Mouse (Mus musculus) regulatory T cell (primary cell): ENCODE measurements around the gene Fga.

Experiments
- in situ Hi-C: fragments of 300-600 bp; cut with MboI, MseI; formaldehyde crosslinking; loops from one replicate; pipeline ENCODE4 v1.15.1; 2025; ENCODE audit warnings: high pct_unique_total_duplicates

Gene Fga

DNA sequence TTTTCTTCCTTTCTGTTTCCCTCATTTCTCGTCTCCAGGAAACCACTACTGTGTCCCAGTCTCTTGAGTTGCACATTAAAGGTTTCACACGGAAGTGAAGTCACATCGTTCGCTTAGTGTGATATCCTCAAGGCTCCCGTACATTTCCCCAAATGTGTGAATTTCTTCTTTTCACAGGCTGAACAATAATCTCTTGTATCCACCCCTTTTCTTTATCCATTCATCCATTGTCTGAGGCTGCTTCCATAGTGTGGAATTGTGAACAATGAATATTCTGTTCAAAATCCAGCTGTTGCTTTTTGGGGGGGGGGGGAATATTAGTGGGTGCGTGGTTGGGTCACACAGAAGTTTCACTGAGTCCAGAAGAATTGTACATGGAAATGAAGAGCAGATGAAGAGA lies 840 bp upstream of the Fga start:
- in situ Hi-C loops, result no loop called here

DNA sequence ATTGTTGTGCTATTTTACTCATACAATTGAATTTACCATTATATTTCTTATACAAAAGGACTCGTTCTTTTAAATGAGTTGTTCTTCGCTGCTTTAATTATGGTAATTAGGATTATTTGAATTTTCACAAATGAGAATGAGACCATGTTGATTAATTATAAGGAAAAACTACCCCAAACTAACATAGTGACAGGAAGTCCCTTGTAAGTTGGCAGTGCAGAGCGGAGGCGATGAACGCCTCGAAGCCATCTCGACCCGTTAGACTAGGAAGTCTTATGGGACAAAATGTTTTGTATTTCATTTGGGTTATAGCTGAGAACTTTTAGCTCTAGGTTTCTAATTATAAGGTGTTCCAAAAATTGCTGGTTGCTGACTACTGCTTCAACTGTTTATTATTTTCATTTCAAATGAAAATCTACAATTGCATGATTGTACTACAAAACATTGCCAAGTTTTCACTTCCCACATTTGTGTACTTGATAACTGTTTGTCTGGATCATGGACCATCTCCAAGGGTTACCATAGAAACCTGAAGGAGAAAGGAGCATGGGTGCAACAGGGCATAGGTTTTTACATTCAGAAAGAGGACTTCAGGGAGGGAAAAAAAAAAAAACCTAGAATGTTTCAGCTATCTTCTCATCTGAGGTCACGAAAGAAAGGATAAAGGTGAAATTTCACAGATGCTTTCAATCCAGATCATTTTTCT lies 1.8 kb downstream of the Fga start:
- in situ Hi-C loops, result no loop called here

GRCm38 (mm10) chr3:83030331-83030730 lies 4.5 kb downstream of the Fga start:
- in situ Hi-C loops, result no loop called here

DNA sequence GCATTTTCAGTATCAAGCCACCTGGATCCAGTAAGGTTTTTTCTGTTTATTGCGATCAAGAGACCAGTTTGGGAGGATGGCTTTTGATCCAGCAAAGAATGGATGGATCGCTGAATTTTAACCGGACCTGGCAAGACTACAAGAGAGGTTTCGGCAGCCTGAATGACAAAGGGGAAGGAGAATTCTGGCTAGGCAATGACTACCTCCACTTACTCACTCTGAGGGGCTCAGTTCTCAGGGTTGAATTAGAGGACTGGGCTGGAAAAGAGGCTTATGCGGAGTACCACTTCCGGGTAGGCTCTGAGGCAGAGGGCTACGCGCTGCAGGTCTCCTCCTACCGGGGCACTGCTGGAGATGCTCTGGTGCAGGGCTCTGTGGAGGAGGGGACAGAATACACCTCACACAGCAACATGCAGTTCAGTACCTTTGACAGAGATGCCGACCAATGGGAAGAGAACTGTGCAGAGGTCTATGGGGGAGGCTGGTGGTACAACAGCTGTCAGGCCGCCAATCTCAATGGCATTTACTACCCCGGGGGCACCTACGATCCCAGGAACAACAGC lies 7.0 kb downstream of the Fga start:
- in situ Hi-C loops, result no loop called here

DNA sequence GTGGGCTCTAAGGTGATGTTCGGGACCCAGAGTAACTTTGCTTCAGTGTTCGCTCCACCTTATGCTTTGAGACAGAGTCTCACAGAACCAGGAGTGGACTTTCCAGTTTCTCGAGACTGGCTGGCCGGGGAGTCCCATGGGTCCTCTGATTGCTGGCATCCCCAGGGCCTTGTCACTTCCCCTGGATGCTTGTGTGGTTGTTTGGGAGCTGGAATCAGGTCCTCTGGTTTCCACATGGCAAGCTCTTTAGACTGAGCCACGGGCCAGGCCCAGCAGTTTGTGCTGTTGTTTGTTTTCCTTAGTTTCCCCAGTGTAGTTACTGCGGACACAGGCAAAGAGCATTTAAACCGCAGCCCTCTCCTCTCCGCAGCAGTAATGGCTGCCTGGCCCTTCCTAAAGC lies 7.9 kb downstream of the Fga start:
- in situ Hi-C loops, result no loop called here

- in situ Hi-C loops, result no loop called here
Observed at GRCm38 (mm10) chr3:83038865-83039264, 13.0 kb downstream of the Fga start.

DNA sequence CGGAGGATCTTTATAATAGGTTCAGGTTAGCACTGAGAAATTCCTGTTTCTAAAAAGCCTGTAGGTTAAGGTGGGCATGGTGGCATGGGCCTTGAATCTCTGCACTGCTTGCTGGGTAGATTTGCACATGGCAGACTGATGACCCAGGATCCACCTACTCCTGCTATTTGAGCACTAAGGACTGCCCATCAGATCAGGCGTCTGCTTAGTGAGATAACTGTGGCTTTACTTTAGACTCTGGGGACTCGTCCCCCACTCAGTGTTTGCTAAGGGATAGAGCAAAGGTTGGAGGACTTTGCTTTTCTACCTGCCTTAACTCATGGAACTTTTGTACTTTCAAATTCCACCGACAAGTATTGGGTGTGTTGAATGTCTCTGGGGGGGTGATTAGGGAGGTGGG lies 13.8 kb downstream of the Fga start:
- in situ Hi-C loops, result no loop called here

- in situ Hi-C loops, result no loop called here
Observed at GRCm38 (mm10) chr3:83042451-83042850, 16.6 kb downstream of the Fga start.

DNA sequence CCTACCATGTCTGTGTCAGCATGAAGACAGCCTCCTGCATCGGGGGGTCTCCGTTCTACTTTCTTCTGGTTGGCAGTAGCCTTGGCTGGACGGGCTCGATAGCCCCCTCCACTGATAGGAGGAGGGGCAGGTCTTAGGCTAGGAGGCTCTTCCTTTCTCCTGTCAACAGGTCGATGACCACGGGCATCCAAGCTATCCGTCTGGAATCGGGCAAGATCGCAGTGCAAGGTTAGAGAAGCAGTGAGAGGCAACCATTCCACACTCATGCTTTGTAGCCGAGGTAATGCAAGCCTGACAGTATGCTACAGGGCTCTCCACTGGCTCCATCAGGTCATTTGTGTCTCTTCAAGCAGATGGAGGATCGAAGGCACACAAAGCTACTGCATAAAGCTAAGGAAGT lies 20.8 kb downstream of the Fga start:
- in situ Hi-C loops, result no loop called here

- in situ Hi-C loops, result loop anchor here (5.0 kb wide), 1 partner anchor 47 kb away; no protein-coding TSS in a partner anchor
Observed at GRCm38 (mm10) chr3:83049680-83050079, 23.8 kb downstream of the Fga start, which contains the start of gene Fgb. Fgb (minus strand) TSS chr3:83049863.

DNA sequence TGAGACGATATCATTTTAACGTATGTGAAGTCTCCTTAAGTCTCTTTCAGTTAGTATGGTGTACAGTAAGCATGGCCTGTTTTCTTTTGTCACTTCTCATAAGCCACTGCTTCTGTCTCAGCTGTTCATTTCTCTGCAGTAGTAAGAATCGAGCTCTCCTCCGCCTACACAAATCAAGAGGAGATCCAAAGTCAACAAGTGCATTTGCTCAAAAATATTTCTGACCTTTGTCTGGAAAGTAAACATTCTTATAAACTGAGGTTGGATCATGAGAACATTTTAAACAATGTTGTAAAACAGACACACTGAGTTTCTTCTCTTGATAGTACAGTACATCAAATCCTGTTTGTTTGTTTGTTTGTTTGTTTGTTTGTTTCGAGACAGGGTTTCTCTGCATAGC lies 24.8 kb downstream of the Fga start:
- in situ Hi-C loops, result loop anchor here (5.0 kb wide), 1 partner anchor 48 kb away; no protein-coding TSS in a partner anchor

GRCm38 (mm10) chr3:83052102-83052501 lies 26.2 kb downstream of the Fga start:
- in situ Hi-C loops, result loop anchor here (5.0 kb wide), 1 partner anchor 50 kb away; no protein-coding TSS in a partner anchor

- in situ Hi-C loops, result loop anchor here (5.0 kb wide), 1 partner anchor 51 kb away; no protein-coding TSS in a partner anchor
Observed at GRCm38 (mm10) chr3:83053126-83053525, 27.2 kb downstream of the Fga start.

DNA sequence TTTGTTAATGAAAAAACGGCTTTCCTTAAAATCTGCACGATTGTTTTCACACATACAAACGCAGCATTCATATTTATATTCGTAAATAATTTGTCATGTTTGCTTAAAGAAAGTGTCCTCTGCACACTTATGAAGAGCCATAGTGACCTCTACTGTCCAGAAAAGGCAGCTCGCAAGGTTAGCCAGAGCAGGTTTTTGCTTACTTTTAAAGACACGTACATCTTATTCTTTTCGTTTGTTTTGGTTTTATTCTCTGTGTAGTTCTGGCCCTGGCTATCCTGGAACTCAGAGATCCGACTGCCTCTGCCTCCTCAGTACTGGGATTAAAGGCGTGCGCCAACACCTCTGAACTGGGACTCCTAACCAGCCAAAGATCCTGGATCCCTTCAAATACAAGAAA lies 27.9 kb downstream of the Fga start:
- in situ Hi-C loops, result loop anchor here (5.0 kb wide), 1 partner anchor 51 kb away; no protein-coding TSS in a partner anchor

- in situ Hi-C loops, result loop anchor here (5.0 kb wide), 1 partner anchor 52 kb away; no protein-coding TSS in a partner anchor
Observed at GRCm38 (mm10) chr3:83054759-83055158, 28.9 kb downstream of the Fga start.

- in situ Hi-C loops, result no loop called here
Observed at GRCm38 (mm10) chr3:83055281-83056038, 29.6 kb downstream of the Fga start, which contains the start of gene Plrg1. Plrg1 (plus strand) TSS chr3:83055522.

GRCm38 (mm10) chr3:83057046-83057445 lies 31.2 kb downstream of the Fga start:
- in situ Hi-C loops, result no loop called here

- in situ Hi-C loops, result loop anchor here (10.0 kb wide), 1 partner anchor 693 kb away; no protein-coding TSS in a partner anchor
Observed at GRCm38 (mm10) chr3:83067920-83068319, 42.0 kb downstream of the Fga start.

DNA sequence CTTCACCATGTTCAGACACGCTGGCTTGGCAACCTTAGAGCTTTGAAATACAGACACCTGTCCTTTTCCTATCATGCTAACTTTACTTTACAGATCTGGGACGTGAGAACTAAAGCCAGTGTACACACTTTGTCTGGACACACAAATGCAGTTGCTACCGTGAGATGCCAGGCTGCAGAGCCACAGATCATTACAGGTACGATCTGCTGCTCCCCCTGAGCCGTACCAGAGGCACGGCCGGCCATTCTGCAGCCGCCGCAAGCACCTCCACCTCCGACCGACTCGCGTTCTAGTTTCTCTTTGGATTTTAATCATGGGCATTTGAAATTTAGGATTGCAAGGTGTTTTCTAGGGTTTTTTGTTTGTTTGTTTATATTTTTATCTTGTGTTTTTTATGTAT lies 43.0 kb downstream of the Fga start:
- in situ Hi-C loops, result loop anchor here (10.0 kb wide), 1 partner anchor 694 kb away; no protein-coding TSS in a partner anchor

- in situ Hi-C loops, result no loop called here
Observed at GRCm38 (mm10) chr3:83070231-83070630, 44.4 kb downstream of the Fga start.

- in situ Hi-C loops, result no loop called here
Observed at GRCm38 (mm10) chr3:83076563-83076962, 50.7 kb downstream of the Fga start.

- in situ Hi-C loops, result loop anchor here (5.0 kb wide), 1 partner anchor 78 kb away; no protein-coding TSS in a partner anchor
Observed at GRCm38 (mm10) chr3:83080567-83081055, 54.7 kb downstream of the Fga start.
